Mouse (Mus musculus): ENCODE data around the gene Mipep. TPM values are rescaled to one million over a fixed set of nuclear protein-coding genes. Genes with fewer than 3 reads are reported as not detected.

Mipep gene
- total RNA-seq, 2 experiments from 2014 or later = 28.7 to 29.1 TPM

GRCm38 (mm10) chr14:60754656-60755055 lies 29.7 kb upstream of the Mipep start:
- no peak for DNase-seq (ENCODE audit: low spot score in 2 of 2)

GRCm38 (mm10) chr14:60756271-60756670 lies 28.1 kb upstream of the Mipep start:
- no peak for DNase-seq (ENCODE audit: low spot score in 2 of 2)

GRCm38 (mm10) chr14:60757265-60757664 lies 27.1 kb upstream of the Mipep start:
- no peak for DNase-seq (ENCODE audit: low spot score in 2 of 2)

GRCm38 (mm10) chr14:60757722-60758121 lies 26.7 kb upstream of the Mipep start:
- no peak for DNase-seq (ENCODE audit: low spot score in 2 of 2)

GRCm38 (mm10) chr14:60759097-60759496 lies 25.3 kb upstream of the Mipep start:
- DNase-seq (ENCODE audit: low spot score in 2 of 2) = no peak

GRCm38 (mm10) chr14:60761801-60762200 lies 22.6 kb upstream of the Mipep start:
- no peak for DNase-seq (ENCODE audit: low spot score in 2 of 2)

- no peak for DNase-seq (ENCODE audit: low spot score in 2 of 2)
Observed at GRCm38 (mm10) chr14:60762754-60763153, 21.6 kb upstream of the Mipep start.

- DNase-seq (ENCODE audit: low spot score in 2 of 2) = no peak
Observed at GRCm38 (mm10) chr14:60763746-60764145, 20.6 kb upstream of the Mipep start.

GRCm38 (mm10) chr14:60764526-60764925 lies 19.8 kb upstream of the Mipep start:
- DNase-seq (ENCODE audit: low spot score in 2 of 2) = no peak

- DNase-seq (ENCODE audit: low spot score in 2 of 2) = no peak
Observed at GRCm38 (mm10) chr14:60765025-60765424, 19.3 kb upstream of the Mipep start.

GRCm38 (mm10) chr14:60767884-60768283 lies 16.5 kb upstream of the Mipep start, which contains the start of gene C1qtnf9:
C1qtnf9 (plus strand) TSS chr14:60768134.
- DNase-seq (ENCODE audit: low spot score in 2 of 2) = no peak

GRCm38 (mm10) chr14:60769340-60769739 lies 15.0 kb upstream of the Mipep start:
- no peak for DNase-seq (ENCODE audit: low spot score in 2 of 2)

GRCm38 (mm10) chr14:60770594-60770993 lies 13.8 kb upstream of the Mipep start:
- no peak for DNase-seq (ENCODE audit: low spot score in 2 of 2)

- peak in 1 of 2 experiments; percentile 49 for DNase-seq (ENCODE audit: low spot score in 2 of 2)
Observed at GRCm38 (mm10) chr14:60771057-60771456, 13.3 kb upstream of the Mipep start.

- no peak for DNase-seq (ENCODE audit: low spot score in 2 of 2)
Observed at GRCm38 (mm10) chr14:60773476-60773875, 10.9 kb upstream of the Mipep start.

- no peak for DNase-seq (ENCODE audit: low spot score in 2 of 2)
Observed at GRCm38 (mm10) chr14:60776521-60776920, 7.9 kb upstream of the Mipep start.

- no peak for DNase-seq (ENCODE audit: low spot score in 2 of 2)
Observed at GRCm38 (mm10) chr14:60777485-60777919, 6.9 kb upstream of the Mipep start.

GRCm38 (mm10) chr14:60779198-60779597 lies 5.2 kb upstream of the Mipep start:
- no peak for DNase-seq (ENCODE audit: low spot score in 2 of 2)

- DNase-seq (ENCODE audit: low spot score in 2 of 2) = no peak
Observed at GRCm38 (mm10) chr14:60782121-60782656, 2.2 kb upstream of the Mipep start.

- no peak for DNase-seq (ENCODE audit: low spot score in 2 of 2)
Observed at GRCm38 (mm10) chr14:60783196-60783595, 1.2 kb upstream of the Mipep start.

GRCm38 (mm10) chr14:60790103-60790502 lies 5.7 kb downstream of the Mipep start:
- DNase-seq (ENCODE audit: low spot score in 2 of 2) = no peak

GRCm38 (mm10) chr14:60796600-60797322 lies 12.4 kb downstream of the Mipep start:
- no peak for DNase-seq (ENCODE audit: low spot score in 2 of 2)

GRCm38 (mm10) chr14:60797596-60797995 lies 13.2 kb downstream of the Mipep start:
- no peak for DNase-seq (ENCODE audit: low spot score in 2 of 2)
